Mouse (Mus musculus): ENCODE data around the gene Fam217a.
"Not testable (repeated sequence)": the region's sequence is repeated elsewhere in the genome, so short reads cannot be mapped to it uniquely, and the experiment has no call there.

Fam217a gene

GRCm38 (mm10) chr13:34924210-34924609 is at the start of gene Fam217a, which contains the start of gene 4933417A18Rik:
Gene Fam217a, minus strand, starts transcription at chr13:34924310.
Gene 4933417A18Rik, plus strand, starts transcription at chr13:34924409.
- DNase-seq (ENCODE audit: low spot score in 2 of 2), result no peak

- no peak for DNase-seq (ENCODE audit: low spot score in 2 of 2)
Observed at GRCm38 (mm10) chr13:34973770-34974169, 49.7 kb upstream of the Fam217a start.

GRCm38 (mm10) chr13:34973149-34973548 is 49.0 kb upstream of the Fam217a start:
- no peak for DNase-seq (ENCODE audit: low spot score in 2 of 2)

- not testable (repeated sequence) for DNase-seq (ENCODE audit: low spot score in 2 of 2)
Observed at GRCm38 (mm10) chr13:34972456-34972855, 48.3 kb upstream of the Fam217a start.

- not testable (repeated sequence) for DNase-seq (ENCODE audit: low spot score in 2 of 2)
Observed at GRCm38 (mm10) chr13:34965647-34966046, 41.5 kb upstream of the Fam217a start.

- no peak for DNase-seq (ENCODE audit: low spot score in 2 of 2)
Observed at GRCm38 (mm10) chr13:34964866-34965265, 40.8 kb upstream of the Fam217a start.

GRCm38 (mm10) chr13:34964419-34964818 is 40.3 kb upstream of the Fam217a start:
- DNase-seq (ENCODE audit: low spot score in 2 of 2), result no peak

- DNase-seq (ENCODE audit: low spot score in 2 of 2), result peak in 1 of 2 experiments; percentile 13
Observed at GRCm38 (mm10) chr13:34963511-34964397, 39.6 kb upstream of the Fam217a start, which contains the start of gene Eci3. Gene Eci3, minus strand, starts transcription at chr13:34963810.

- no peak for DNase-seq (ENCODE audit: low spot score in 2 of 2)
Observed at GRCm38 (mm10) chr13:34960996-34961770, 37.1 kb upstream of the Fam217a start.

- DNase-seq (ENCODE audit: low spot score in 2 of 2), result not testable (repeated sequence)
Observed at GRCm38 (mm10) chr13:34958158-34958557, 34.0 kb upstream of the Fam217a start.

GRCm38 (mm10) chr13:34956901-34957300 is 32.8 kb upstream of the Fam217a start:
- DNase-seq (ENCODE audit: low spot score in 2 of 2), result no peak

- DNase-seq (ENCODE audit: low spot score in 2 of 2), result not testable (repeated sequence)
Observed at GRCm38 (mm10) chr13:34951437-34951836, 27.3 kb upstream of the Fam217a start.

- no peak for DNase-seq (ENCODE audit: low spot score in 2 of 2)
Observed at GRCm38 (mm10) chr13:34942370-34942769, 18.3 kb upstream of the Fam217a start.

- DNase-seq (ENCODE audit: low spot score in 2 of 2), result no peak
Observed at GRCm38 (mm10) chr13:34934931-34935644, 11.0 kb upstream of the Fam217a start.

- no peak for DNase-seq (ENCODE audit: low spot score in 2 of 2)
Observed at GRCm38 (mm10) chr13:34916520-34917167, 7.5 kb downstream of the Fam217a start.

GRCm38 (mm10) chr13:34914614-34915013 is 9.5 kb downstream of the Fam217a start:
- DNase-seq (ENCODE audit: low spot score in 2 of 2), result no peak

GRCm38 (mm10) chr13:34892871-34893270 is 31.2 kb downstream of the Fam217a start:
- DNase-seq (ENCODE audit: low spot score in 2 of 2), result no peak

GRCm38 (mm10) chr13:34876481-34876880 is 47.6 kb downstream of the Fam217a start:
- DNase-seq (ENCODE audit: low spot score in 2 of 2), result no peak

- no peak for DNase-seq (ENCODE audit: low spot score in 2 of 2)
Observed at GRCm38 (mm10) chr13:34875741-34876445, 48.2 kb downstream of the Fam217a start.

GRCm38 (mm10) chr13:34875166-34875710 is 48.9 kb downstream of the Fam217a start, which contains the start of gene Prpf4b:
Gene Prpf4b, plus strand, starts transcription at chr13:34875302.
- DNase-seq (ENCODE audit: low spot score in 2 of 2), result peak; percentile 87 to 93
